Mouse (Mus musculus) stomach, embryonic 15.5 days (tissue): Measurements from ENCODE around the gene Gstp3. TPM values are rescaled to one million over a fixed set of nuclear protein-coding genes. Genes with fewer than 3 reads are reported as not detected.
"Not testable (repeated sequence)": the region's sequence is repeated elsewhere in the genome, so short reads cannot be mapped to it uniquely, and the experiment has no call there.

ENCODE experiments used
- ATAC-seq: fragments of 200-750 bp; cut with Nextera tagmentation; 2 replicates; pipeline ENCODE4 v1.8.0; 2017; ENCODE audit warnings: low read depth, moderate number of reproducible peaks, moderate TSS enrichment; ENCODE audit not compliant: insufficient read depth, low FRiP score
- H3K27ac ChIP-seq: fragments of 300-500 bp; sonication (generic); 2 replicates; pipeline ENCODE4 v1.5.1; 2015; ENCODE audit warnings: mild to moderate bottlenecking, inconsistent platforms
- H3K27me3 ChIP-seq: fragments of 300-500 bp; sonication (generic); replicated peaks from 2 replicates; pipeline ENCODE4 v1.6.1; 2015; ENCODE audit warnings: inconsistent platforms
- H3K36me3 ChIP-seq: fragments of 300-500 bp; sonication (generic); 2 replicates; pipeline ENCODE4 v1.6.1; 2015; ENCODE audit warnings: inconsistent platforms
- H3K4me1 ChIP-seq: fragments of 300-500 bp; sonication (generic); 2 replicates; pipeline ENCODE4 v1.6.1; 2015; ENCODE audit warnings: inconsistent platforms
- H3K4me2 ChIP-seq: fragments of 300-500 bp; sonication (generic); 2 replicates; pipeline ENCODE4 v1.6.1; 2015; ENCODE audit warnings: mild to moderate bottlenecking, inconsistent platforms
- H3K4me3 ChIP-seq: fragments of 300-500 bp; sonication (generic); replicated peaks from 2 replicates; pipeline ENCODE4 v1.5.1; 2015; ENCODE audit warnings: inconsistent platforms
- H3K9ac ChIP-seq: fragments of 300-500 bp; sonication (generic); 2 replicates; pipeline ENCODE4 v1.6.1; 2015; ENCODE audit warnings: inconsistent platforms
- H3K9me3 ChIP-seq: fragments of 300-500 bp; sonication (generic); 2 replicates; pipeline ENCODE4 v1.6.1; 2016; ENCODE audit warnings: inconsistent platforms
- WGBS: fragments of 180-500 bp; shearing (Covaris S2); methylation state at CpG from one replicate; pipeline ENCODE4 v1.1.7; 2015; 5-methylcytosine and 5-hydroxymethylcytosine counted together
- polyA plus RNA-seq: library from polyadenylated mRNA; unstranded; fragments of >200 nt; fragmentation: Nextera tagmentation; extraction: Ambion mirVana; gene quantifications from 2 replicates; pipeline ENCODE4 v1.2.1, GENCODE M21; 2015

The Gstp3 gene
- polyA plus RNA-seq, 1 experiment from 2014 or later, result 7.1 TPM

DNA sequence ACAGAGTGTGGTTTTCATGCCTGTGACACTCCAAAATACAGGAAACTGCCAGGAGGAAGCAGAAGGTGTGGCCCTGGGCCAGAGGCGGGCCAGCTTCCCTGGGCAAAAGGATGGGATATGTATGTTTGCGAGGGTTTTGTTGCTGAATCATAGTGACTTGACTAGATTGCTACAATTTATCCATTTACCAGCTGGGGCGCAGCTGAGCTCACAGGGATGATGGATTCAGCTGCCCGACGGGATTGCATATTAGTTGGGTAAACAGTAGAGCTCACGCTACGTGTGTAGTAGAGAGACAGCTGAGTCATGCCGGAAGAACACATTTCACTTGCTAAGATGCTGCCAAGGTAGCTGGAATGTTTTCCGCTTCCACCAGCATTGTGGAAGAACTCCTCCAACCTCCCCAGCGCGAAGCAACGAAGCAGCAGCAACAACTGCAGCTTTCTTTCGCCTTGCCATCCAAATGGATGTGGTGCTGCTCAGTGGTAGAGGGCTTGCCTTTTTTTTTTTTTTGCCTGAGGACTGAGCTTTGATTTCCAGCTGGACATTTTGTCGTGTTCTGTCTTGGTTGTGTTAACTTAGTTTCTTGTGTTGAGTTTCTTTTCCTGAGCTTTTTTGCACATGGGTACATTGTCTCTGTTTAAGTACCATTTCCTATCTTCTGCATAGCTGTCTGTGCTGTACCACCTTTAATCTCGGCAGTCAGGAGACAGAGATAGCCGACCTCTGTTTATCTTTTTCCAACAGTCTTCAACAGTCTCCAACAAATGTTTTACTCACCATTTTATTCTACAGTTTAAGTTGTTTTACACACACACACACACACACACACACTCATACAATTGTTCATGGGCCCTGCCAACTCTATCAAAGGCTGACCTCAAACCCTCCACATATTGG, 13.2 kb downstream of the Gstp3 start, which contains the start of gene Gstp2:
Gene Gstp2 (minus strand): TSS at position 58 of the 900 bp plus-strand sequence.
- H3K4me2 ChIP-seq, result peak within 1 kb of the TSS; percentile 39
- H3K27me3 ChIP-seq, result no peaks in the 10 kb centered on the region
- H3K4me3 ChIP-seq, result no peak within 1 kb of the TSS
- no peaks in the 10 kb centered on the region for H3K9me3 ChIP-seq
- H3K36me3 ChIP-seq, result no peaks in the 10 kb centered on the region
- peak within 1 kb of the TSS; percentile 93 for H3K27ac ChIP-seq
- H3K9ac ChIP-seq, result no peak within 1 kb of the TSS
- peaks cover 13% of the 10 kb centered on the region for H3K4me1 ChIP-seq
- ATAC-seq, result peak; percentile 82
- WGBS, result 22% methylated on average over 16 of the region's 16 CpGs

DNA sequence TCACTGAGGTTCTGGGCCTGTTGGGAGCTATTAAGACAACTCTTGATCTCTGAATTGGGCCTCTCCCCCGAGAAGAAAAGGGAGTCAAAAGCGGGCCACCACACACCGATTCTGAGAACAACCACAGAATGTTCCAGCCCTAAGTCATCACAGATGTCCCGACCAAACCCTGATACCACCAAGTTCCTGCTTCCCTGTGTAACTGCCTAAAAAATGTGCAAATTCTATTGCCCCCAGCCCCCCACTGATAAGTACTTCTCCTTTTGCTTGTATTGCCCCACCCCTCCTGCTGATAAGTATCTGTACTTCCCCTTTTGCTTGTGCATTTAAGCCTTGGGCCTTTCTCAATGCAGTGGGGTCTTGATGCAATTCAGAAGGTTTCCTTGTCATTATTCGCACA, 15.3 kb downstream of the Gstp3 start:
- ATAC-seq, H3K9ac ChIP-seq, H3K4me2 ChIP-seq, H3K9me3 ChIP-seq, H3K27me3 ChIP-seq, H3K27ac ChIP-seq, H3K36me3 ChIP-seq, H3K4me3 ChIP-seq: not testable (repeated sequence)
- 86% methylated on average over 5 of the region's 5 CpGs for WGBS
- H3K4me1 ChIP-seq, result peaks cover 13% of the 10 kb centered on the region

DNA sequence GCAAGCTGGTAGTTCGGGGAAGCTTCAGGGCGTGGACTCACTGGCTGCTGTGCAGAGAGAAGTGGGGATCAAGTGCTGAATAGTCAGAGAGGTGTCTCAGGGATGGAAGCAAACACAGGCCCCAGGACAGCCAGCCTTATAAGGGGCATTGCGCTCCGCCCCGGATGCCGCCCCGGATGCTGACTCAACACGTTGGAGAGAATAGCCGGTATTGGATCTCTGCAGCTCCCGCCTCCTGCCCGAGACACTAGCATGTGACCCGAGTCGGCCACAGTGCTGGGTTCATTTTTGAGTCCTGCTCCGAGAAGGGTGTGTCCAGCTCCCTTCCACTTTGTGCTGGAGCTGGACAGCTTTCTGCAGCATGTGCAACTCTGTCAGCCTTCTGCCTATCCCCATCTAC, 17.2 kb downstream of the Gstp3 start:
- Histone ChIP-seq H3K27ac (no peak overlapping the region), H3K27me3 (no peaks in the 10 kb centered on the region), H3K4me2 (no peak overlapping the region; the same call in 1 of the 2 replicates), H3K9me3 (no peaks in the 10 kb centered on the region), H3K4me1 (peaks cover 11% of the 10 kb centered on the region), H3K36me3 (no peaks in the 10 kb centered on the region), H3K9ac (no peak overlapping the region), H3K4me3 (no peak overlapping the region)
- WGBS, result 59% methylated on average over 14 of the region's 14 CpGs
- no peak; the same call in 1 of the 2 replicates for ATAC-seq

DNA sequence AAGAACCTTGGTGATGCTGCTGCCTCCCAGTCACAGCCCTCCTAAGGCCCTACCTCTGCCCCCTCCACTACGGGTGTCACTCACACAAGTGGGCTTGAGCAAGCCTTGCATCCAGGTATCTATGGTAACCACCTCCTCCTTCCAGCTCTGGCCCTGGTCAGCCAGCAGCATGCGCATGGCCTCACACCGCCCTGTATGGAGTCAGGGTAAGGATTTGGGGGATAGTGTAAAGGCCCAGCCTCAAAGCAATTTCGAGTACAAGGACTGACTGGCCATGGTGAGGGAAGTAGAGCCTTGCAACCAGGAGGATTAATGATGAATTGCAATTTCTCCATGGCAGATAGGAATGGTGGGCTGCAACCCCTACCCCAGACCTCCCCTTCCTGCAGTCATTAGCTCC, 17.9 kb downstream of the Gstp3 start:
- ATAC-seq, H3K27me3 ChIP-seq, H3K4me2 ChIP-seq, H3K9ac ChIP-seq, H3K27ac ChIP-seq, H3K36me3 ChIP-seq, H3K9me3 ChIP-seq, H3K4me3 ChIP-seq: not testable (repeated sequence)
- 91% methylated on average over 4 of the region's 4 CpGs for WGBS
- peaks cover 12% of the 10 kb centered on the region for H3K4me1 ChIP-seq

DNA sequence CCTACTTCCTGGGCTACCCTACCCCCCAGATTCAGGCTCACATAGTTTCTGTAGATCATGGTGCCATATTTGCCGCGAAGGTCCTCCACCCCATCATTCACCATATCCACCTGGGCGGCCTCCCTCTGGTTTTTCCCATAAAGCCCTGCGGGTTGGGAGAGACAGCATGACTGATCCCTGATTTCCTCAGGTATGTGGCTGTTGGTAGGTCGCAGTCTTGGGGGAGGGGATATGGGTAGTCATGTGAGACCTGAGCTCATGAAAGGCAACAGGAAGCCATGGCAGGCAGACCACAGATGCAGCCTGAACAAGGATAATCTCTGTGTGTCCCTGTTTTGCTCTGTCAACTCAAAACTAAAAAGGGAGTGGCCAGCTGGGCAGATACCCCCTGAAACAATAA, 18.4 kb downstream of the Gstp3 start:
- H3K36me3 ChIP-seq, H3K27me3 ChIP-seq, H3K4me3 ChIP-seq, ATAC-seq, H3K9me3 ChIP-seq, H3K4me2 ChIP-seq, H3K27ac ChIP-seq, H3K9ac ChIP-seq: not testable (repeated sequence)
- WGBS, result 86% methylated on average over 5 of the region's 5 CpGs
- peaks cover 13% of the 10 kb centered on the region for H3K4me1 ChIP-seq

DNA sequence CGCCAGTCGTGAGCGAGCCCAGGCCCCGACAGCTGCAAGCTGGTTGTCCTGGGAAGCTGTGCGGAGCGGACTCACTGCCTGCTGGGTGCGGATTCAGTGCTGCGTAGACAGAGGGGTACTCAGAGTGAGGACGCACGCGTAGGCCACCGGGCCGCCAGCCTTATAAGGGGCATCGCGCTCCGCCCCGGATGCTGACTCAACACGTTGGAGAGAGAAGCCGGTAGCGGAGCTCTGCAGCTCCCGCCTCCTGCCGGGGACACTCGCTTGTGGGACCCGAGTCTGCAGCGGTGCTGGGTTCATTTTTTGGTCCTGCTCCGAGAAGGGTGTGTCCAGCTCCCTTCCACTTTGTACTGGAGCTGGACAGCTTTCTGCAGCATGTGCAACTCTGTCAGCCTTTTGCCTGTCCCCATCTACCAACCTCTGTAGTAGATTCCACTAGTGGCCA, 21.6 kb downstream of the Gstp3 start, which contains the start of gene Gstp1:
Gene Gstp1 (minus strand): TSS at position 198 of the 445 bp plus-strand sequence.
- H3K4me1 ChIP-seq, result peaks cover 11% of the 10 kb centered on the region
- H3K9ac ChIP-seq, result peak within 1 kb of the TSS; percentile 67
- no peaks in the 10 kb centered on the region for H3K36me3 ChIP-seq
- WGBS, result under 1% methylated on average over 26 of the region's 26 CpGs
- H3K27me3 ChIP-seq, result no peaks in the 10 kb centered on the region
- H3K9me3 ChIP-seq, result no peaks in the 10 kb centered on the region
- peak within 1 kb of the TSS; percentile 74 for H3K4me3 ChIP-seq
- peak within 1 kb of the TSS; percentile 68 for H3K4me2 ChIP-seq
- peak; percentile 71 for ATAC-seq
- H3K27ac ChIP-seq, result peak within 1 kb of the TSS; percentile 87

DNA sequence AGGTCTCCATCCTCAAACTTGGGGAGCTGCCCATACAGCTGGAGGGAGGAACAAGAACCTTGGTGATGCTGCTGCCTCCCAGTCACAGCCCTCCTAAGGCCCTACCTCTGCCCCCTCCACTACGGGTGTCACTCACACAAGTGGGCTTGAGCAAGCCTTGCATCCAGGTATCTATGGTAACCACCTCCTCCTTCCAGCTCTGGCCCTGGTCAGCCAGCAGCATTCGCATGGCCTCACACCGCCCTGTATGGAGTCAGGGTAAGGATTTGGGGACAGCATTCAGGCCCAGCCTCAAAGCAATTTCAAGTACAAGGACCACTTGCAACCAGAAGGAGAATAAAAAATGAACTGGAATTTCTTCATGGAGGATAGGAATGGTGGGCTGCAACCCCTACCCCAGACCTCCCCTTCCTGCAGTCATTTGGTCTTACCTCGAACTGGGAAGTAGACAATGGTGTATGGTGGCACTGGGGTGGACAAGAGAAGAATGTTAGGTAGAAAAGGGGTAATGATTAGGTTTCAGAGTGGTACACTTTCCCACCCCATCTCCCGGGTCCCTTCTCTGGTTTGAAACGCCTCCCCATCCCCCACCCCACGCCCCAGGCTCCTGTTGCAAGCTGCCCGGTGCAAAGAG, 22.1 kb downstream of the Gstp3 start:
- not testable (repeated sequence) for H3K9me3 ChIP-seq, H3K27me3 ChIP-seq, H3K36me3 ChIP-seq
- Histone ChIP-seq H3K27ac (peak overlapping the region; percentile 87), H3K4me3 (peak overlapping the region; percentile 74), H3K4me2 (peak overlapping the region; percentile 68), H3K9ac (peak overlapping the region; percentile 67), H3K4me1 (peaks cover 16% of the 10 kb centered on the region)
- 0 out of 2 replicates have a peak, but pooled peaks have one; percentile 2 for ATAC-seq
- WGBS, result 24% methylated on average over 8 of the region's 8 CpGs

DNA sequence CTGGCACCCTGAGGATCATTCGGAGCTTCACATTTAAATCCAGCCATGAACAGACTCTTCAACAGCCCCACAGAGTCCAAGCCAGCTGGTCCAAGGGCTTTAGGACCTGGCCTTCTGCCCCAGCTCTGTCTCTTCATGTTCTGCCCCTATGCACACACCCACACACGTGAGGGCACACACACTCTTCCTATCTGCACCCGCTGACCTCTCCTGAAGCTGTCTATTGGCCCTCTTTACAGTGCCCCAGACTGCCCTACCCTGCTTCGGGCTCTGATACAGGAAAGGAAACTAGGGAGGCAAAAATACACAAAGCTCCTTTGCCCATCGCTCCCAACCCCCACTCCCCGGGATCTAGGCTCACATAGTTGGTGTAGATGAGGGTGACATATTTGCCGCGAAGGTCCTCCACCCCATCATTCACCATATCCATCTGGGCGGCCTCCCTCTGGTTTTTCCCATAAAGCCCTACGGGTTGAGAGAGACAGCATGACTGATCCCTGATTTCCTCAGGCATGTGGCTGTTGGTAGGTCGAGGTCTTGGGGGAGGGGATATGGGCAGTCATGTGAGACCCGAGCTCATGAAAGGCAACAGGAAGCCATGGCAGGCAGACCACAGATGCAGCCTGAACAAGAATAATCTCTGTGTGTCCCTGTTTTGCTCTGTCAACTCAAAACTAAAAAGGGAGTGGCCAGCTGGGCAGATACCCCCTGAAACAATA, 22.9 kb downstream of the Gstp3 start:
- H3K4me3 ChIP-seq, result no peak overlapping the region; the same call in 1 of the 2 replicates
- H3K4me2 ChIP-seq, result peak overlapping the region; percentile 50
- H3K4me1 ChIP-seq, result peaks cover 16% of the 10 kb centered on the region
- whole genome bisulfite sequencing, result 61% methylated on average over 12 of the region's 12 CpGs
- no peaks in the 10 kb centered on the region for H3K27me3 ChIP-seq
- H3K9ac ChIP-seq, result no peak overlapping the region
- H3K9me3 ChIP-seq, result no peaks in the 10 kb centered on the region
- H3K27ac ChIP-seq, result 0 out of 2 replicates have a peak overlapping the region, but pooled peaks have one; percentile 16
- no peaks in the 10 kb centered on the region for H3K36me3 ChIP-seq
- peak; percentile 45; the same call in 1 of the 2 replicates for ATAC-seq

DNA sequence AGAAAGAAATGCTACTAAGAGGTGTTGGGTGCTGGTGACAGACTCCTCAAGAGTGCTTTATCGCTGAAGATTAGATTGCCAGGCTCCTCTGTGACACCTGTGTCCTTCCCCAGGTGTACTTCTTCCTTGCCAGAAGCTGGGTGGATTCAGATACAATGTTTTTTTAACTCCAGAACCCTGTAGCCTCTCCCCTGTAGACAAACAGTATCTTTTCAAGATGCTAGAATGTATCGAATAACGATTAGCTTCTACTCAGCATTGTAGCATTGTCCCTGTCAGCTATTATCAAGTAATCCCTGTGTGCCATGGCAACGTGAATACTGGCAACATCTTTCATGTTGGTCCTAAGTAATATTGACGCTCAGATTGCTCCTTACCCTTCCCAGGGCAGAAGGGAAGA, 25.6 kb downstream of the Gstp3 start:
- 58% methylated on average over 5 of the region's 5 CpGs for WGBS
- H3K9ac ChIP-seq, result no peak overlapping the region
- H3K4me2 ChIP-seq, result no peak overlapping the region
- peak overlapping the region; percentile 40; the same call in 1 of the 2 replicates for H3K27ac ChIP-seq
- H3K4me3 ChIP-seq, result no peak overlapping the region
- H3K9me3 ChIP-seq, result no peaks in the 10 kb centered on the region
- H3K27me3 ChIP-seq, result no peaks in the 10 kb centered on the region
- H3K36me3 ChIP-seq, result no peaks in the 10 kb centered on the region
- ATAC-seq, result no peak
- H3K4me1 ChIP-seq, result peaks cover 16% of the 10 kb centered on the region

DNA sequence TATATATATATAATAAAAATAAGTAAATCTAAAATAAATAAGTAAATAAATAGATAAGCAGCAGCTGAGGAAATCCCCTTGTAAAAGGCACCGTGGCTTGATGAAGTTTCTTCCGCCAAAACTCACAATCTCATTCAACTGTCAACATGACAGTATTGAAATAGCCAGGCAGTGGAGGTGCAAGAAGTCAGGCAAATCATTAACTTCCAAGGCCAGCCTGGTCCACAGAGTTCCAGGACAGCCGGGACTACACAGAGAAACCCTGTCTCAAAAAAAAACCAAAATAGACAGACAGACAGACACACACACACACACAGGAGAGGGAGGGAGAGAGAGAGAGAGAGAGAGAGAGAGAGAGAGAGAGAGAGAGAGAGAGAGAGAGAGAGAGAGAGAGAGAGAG, 26.1 kb downstream of the Gstp3 start:
- Histone ChIP-seq H3K4me1 (peaks cover 16% of the 10 kb centered on the region), H3K36me3 (no peaks in the 10 kb centered on the region), H3K9ac (no peak overlapping the region), H3K9me3 (no peaks in the 10 kb centered on the region), H3K4me2 (no peak overlapping the region), H3K4me3 (no peak overlapping the region), H3K27me3 (no peaks in the 10 kb centered on the region), H3K27ac (no peak overlapping the region; the same call in 1 of the 2 replicates)
- peak; percentile 43; the same call in 1 of the 2 replicates for ATAC-seq
- 61% methylated on average over 3 of the region's 3 CpGs for WGBS

DNA sequence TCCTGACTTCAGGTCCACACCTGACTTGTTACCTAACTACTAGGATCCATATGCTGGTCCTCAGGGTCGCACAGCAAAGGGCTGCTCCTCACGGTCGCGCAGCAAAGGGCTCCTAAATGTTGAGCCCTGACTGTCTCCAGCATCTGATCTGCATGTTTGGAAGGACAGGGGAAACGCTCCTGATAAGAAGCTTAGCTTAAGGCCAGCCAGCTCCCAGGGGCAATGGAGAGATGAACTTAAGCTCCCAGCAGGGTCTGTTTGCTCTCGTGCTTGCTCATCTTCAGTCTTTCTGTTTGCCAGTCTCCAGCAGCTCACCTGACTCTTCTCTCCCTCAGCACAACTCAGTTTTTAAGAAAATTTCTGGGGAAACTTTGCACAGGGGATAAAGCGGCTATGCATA, 26.7 kb downstream of the Gstp3 start:
- no peak overlapping the region for H3K4me3 ChIP-seq
- peak overlapping the region; percentile 33; the same call in 1 of the 2 replicates for H3K27ac ChIP-seq
- H3K36me3 ChIP-seq, result no peaks in the 10 kb centered on the region
- H3K4me1 ChIP-seq, result peaks cover 16% of the 10 kb centered on the region
- H3K9ac ChIP-seq, result no peak overlapping the region
- no peak for ATAC-seq
- H3K27me3 ChIP-seq, result no peaks in the 10 kb centered on the region
- no peaks in the 10 kb centered on the region for H3K9me3 ChIP-seq
- H3K4me2 ChIP-seq, result no peak overlapping the region
- WGBS, result 51% methylated on average over 7 of the region's 7 CpGs
